7 mouse cellular contexts compared by ENCODE assay signal in the genomic region with DNA sequence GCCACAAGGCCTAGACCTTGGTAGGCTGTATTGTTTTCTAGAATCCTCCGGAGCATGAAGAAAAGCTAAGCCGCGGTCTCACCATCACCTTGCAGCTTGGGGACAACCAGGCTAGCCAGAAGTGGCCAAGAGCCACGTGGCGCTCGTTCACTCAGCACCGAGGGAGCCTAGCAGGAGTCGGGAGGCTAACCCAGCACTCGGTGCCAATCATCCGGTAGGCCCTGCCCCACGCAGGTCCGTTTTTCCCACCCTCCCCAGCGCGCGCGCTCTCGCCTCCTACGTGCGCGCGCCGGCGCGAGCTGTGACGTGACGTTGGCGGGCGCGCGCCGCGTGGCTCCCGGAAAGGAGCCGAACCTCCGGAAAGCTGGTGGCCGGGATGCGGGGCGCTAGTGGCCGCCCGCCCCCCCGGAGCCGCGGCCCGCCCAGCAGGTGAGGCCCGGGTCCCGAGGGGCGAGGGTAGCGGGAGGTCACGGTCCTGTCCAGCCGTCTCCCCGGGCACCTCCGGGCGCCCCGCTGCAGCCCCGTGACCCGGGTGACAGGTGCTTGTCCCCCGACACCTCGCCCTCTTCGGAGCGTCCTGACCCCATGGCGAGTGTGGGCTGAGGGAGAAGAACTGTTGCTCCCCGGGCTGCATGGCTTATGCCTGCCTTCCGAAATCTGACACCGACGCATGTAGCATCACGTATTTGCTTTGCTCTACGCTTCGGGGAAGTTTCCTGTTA. TPM values are rescaled to one million over a fixed set of nuclear protein-coding genes. Genes with fewer than 3 reads are reported as not detected.
DNase-seq lines count a peak whose midpoint lies in the region; ATAC-seq and TF ChIP-seq lines count a peak whose summit lies in the region.
"Not testable (repeated sequence)": the region's sequence is repeated elsewhere in the genome, so short reads cannot be mapped to it uniquely, and the experiment has no call there.

A gene (plus strand): TSS at position 315 of the 722 bp plus-strand sequence.

- H3K36me3 ChIP-seq in heart, embryonic 13.5 days; liver, embryonic 16.5 days (ENCODE audit: control insufficient read depth, insufficient read depth); myocyte (ENCODE audit: control insufficient read depth, insufficient read depth): not testable (repeated sequence)

- not testable (repeated sequence) for H3K79me2 ChIP-seq in myocyte (ENCODE audit: control insufficient read depth, insufficient read depth)

- not testable (repeated sequence) for DNase-seq in cerebellum, adult 2 months; left cerebral cortex, adult 18-20 months (ENCODE audit: low spot score in 2 of 2)

- not testable (repeated sequence) for H3ac ChIP-seq in myocyte (ENCODE audit: control insufficient read depth, insufficient read length)

- not testable (repeated sequence) for H3K9me3 ChIP-seq in heart, embryonic 13.5 days; liver, embryonic 16.5 days (replicated peaks; ENCODE audit: control insufficient read depth, low read length)

- not testable (repeated sequence) for H3K4me1 ChIP-seq in cerebellum, adult 2 months (ENCODE audit: control insufficient read depth, insufficient read depth, low read length); heart, embryonic 13.5 days; liver, embryonic 16.5 days (ENCODE audit: control insufficient read depth, low read depth, low read length)

- TF ChIP-seq CTCF in cerebellum, adult 2 months (IDR thresholded peaks at IDR 0.05; ENCODE audit: borderline replicate concordance, insufficient read depth, low read depth, low read length): not testable (repeated sequence)

- not testable (repeated sequence) for TF ChIP-seq POLR2A in cerebellum, adult 2 months (IDR thresholded peaks at IDR 0.05; ENCODE audit: borderline replicate concordance, insufficient read depth, low read length); myocyte (IDR thresholded peaks at IDR 0.05; ENCODE audit: insufficient read length, low read depth)

- ATAC-seq in frontal cortex, adult (ENCODE audit: low TSS enrichment): peak; percentile 97
- peak; percentile 54; the same call in 1 of the 2 replicates for ATAC-seq in heart, embryonic 13.5 days (ENCODE audit: extremely low read depth, insufficient number of reproducible peaks, low FRiP score, low TSS enrichment)
- peak; percentile 87 for ATAC-seq in inflammation-experienced regulatory T-cells, adult 6 months
- peak; percentile 96 for ATAC-seq in liver, embryonic 16.5 days (ENCODE audit: low read depth)

- not testable (repeated sequence) for H3K4me2 ChIP-seq in heart, embryonic 13.5 days; liver, embryonic 16.5 days (ENCODE audit: low read depth, low read length); myocyte (ENCODE audit: low read depth)

- H3K4me3 ChIP-seq in cerebellum, adult 2 months (replicated peaks; ENCODE audit: insufficient read depth, low read depth, low read length); heart, embryonic 13.5 days; liver, embryonic 16.5 days (ENCODE audit: low read depth, low read length); myocyte: not testable (repeated sequence)

- WGBS in cerebellum, adult 2 months: no CpG with 5 or more reads among the region's 68 CpGs
- no CpG with 5 or more reads among the region's 68 CpGs for WGBS in heart, embryonic 13.5 days
- WGBS in liver, embryonic 16.5 days (ENCODE audit: insufficient replicate concordance): no CpG with 5 or more reads among the region's 68 CpGs

- not testable (repeated sequence) for H3K27ac ChIP-seq in cerebellum, adult 2 months (ENCODE audit: insufficient read depth, low read length); heart, embryonic 13.5 days (replicated peaks); liver, embryonic 16.5 days (ENCODE audit: low read length)

- not testable (repeated sequence) for H3K27me3 ChIP-seq in cerebellum, adult 2 months (ENCODE audit: control insufficient read depth, insufficient read depth, low read length); heart, embryonic 13.5 days (replicated peaks); liver, embryonic 16.5 days (ENCODE audit: control insufficient read depth, insufficient read depth, low read depth, low read length); myocyte (ENCODE audit: control insufficient read depth, insufficient read depth, insufficient read length)

- not testable (repeated sequence) for H3K9ac ChIP-seq in heart, embryonic 13.5 days; liver, embryonic 16.5 days (ENCODE audit: low read depth, low read length)

RNA-seq across cellular contexts. Expression of the gene that starts here (rescaled TPM):
- polyA plus RNA-seq in cerebellum, adult 2 months (2012; rRNA removed): 24.0 and 24.6 TPM in 2 replicates
- 19.5 and 19.6 TPM in 2 replicates for polyA plus RNA-seq in heart, embryonic 13.5 days (2015; fragmentation: Nextera tagmentation; extraction: Ambion mirVana)
- polyA plus RNA-seq in inflammation-experienced regulatory T-cells, adult 6 months (2017; shearing (Covaris generic)): 1 to 10 TPM; 4.6 to 6.7 (median 5.1) TPM
- 10 to 100 TPM; 39.9 to 44.7 TPM for total RNA-seq in left cerebral cortex, adult 18-20 months (2021)
- polyA plus RNA-seq in liver, embryonic 16.5 days (2015; fragmentation: Nextera tagmentation; extraction: Ambion mirVana): 3.7 and 4.4 TPM in 2 replicates
- 11.6 TPM for polyA plus RNA-seq in myocyte (2012; fragmentation: generic; extraction: Trizol)
